Mouse (Mus musculus) limb, embryonic 14.5 days (tissue): Measurements from ENCODE around the gene Prickle4. TPM values are rescaled to one million over a fixed set of nuclear protein-coding genes. Genes with fewer than 3 reads are reported as not detected.

Source experiments
- ATAC-seq: fragments of 200-750 bp; cut with Nextera tagmentation; 2 replicates; pipeline ENCODE4 v1.8.0; 2017; ENCODE audit warnings: low read depth, moderate number of reproducible peaks, moderate TSS enrichment; ENCODE audit not compliant: low FRiP score
- DNase-seq: peaks from one replicate; pipeline ENCODE4 v3.0.0-alpha.2; 2015; ENCODE audit warnings: low spot score
- H3K27ac ChIP-seq: fragments of 300-500 bp; sonication (generic); replicated peaks from 2 replicates; pipeline ENCODE4 v1.5.1; 2014; ENCODE audit warnings: low read depth, mild to moderate bottlenecking, low read length, moderate library complexity, mixed read lengths
- H3K27me3 ChIP-seq: fragments of 300-500 bp; sonication (generic); 2 replicates; pipeline ENCODE4 v1.6.1; 2014; ENCODE audit warnings: low read length, mixed read lengths; ENCODE audit not compliant: control insufficient read depth, insufficient read depth
- H3K36me3 ChIP-seq: fragments of 300-500 bp; sonication (generic); 2 replicates; pipeline ENCODE4 v1.6.1; 2014; ENCODE audit warnings: mild to moderate bottlenecking, low read length, moderate library complexity, mixed read lengths; ENCODE audit not compliant: control insufficient read depth, insufficient read depth
- H3K4me1 ChIP-seq: fragments of 300-500 bp; sonication (generic); 2 replicates; pipeline ENCODE4 v1.6.1; 2014; ENCODE audit warnings: antibody characterized with exemption, low read length, mixed read lengths; ENCODE audit not compliant: control insufficient read depth, insufficient read depth
- H3K4me2 ChIP-seq: fragments of 300-500 bp; sonication (generic); replicated peaks from 2 replicates; pipeline ENCODE4 v1.6.1; 2014; ENCODE audit warnings: low read depth, mild to moderate bottlenecking, low read length, moderate library complexity; ENCODE audit not compliant: severe bottlenecking
- H3K4me3 ChIP-seq: fragments of 300-500 bp; sonication (generic); replicated peaks from 2 replicates; pipeline ENCODE4 v1.5.1; 2014; ENCODE audit warnings: low read length
- H3K9ac ChIP-seq: fragments of 300-500 bp; sonication (generic); 2 replicates; pipeline ENCODE4 v1.6.1; 2014; ENCODE audit warnings: mild to moderate bottlenecking, low read depth, low read length, moderate library complexity; ENCODE audit not compliant: severe bottlenecking
- H3K9me3 ChIP-seq: fragments of 300-500 bp; sonication (generic); 2 replicates; pipeline ENCODE4 v1.6.1; 2016; ENCODE audit warnings: low read length; ENCODE audit not compliant: control insufficient read depth
- POLR2A ChIP-seq: fragments of 200-500 bp; IDR thresholded peaks from 2 replicates; pipeline ENCODE4 v1.8.0; 2012; ENCODE audit warnings: inconsistent platforms, mild to moderate bottlenecking, moderate library complexity, borderline replicate concordance; ENCODE audit not compliant: insufficient read depth, insufficient read length; ENCODE audit errors: extremely low read depth
- WGBS: fragments of 180-500 bp; shearing (Covaris S2); extraction: QIAGEN DNeasy Blood & Tissue Kit; methylation state at CpG from one replicate; pipeline ENCODE4 v1.1.7; 2014; 5-methylcytosine and 5-hydroxymethylcytosine counted together
- polyA plus RNA-seq, 2 experiments: library from polyadenylated mRNA; depleted of rRNA in 1 of 2; stranded (reverse) in 1 of 2; unstranded in 1 of 2; fragments of >200 nt; fragmentation: Nextera tagmentation in 1 of 2; extraction: Ambion mirVana in 1 of 2; gene quantifications; 2 replicates each; pipeline versions ENCODE4 v1.2.1 to v1.2.3; 2012 to 2014

Gene Prickle4
- polyA plus RNA-seq, 2 experiments, result 0.52 to 1.3 TPM

DNA sequence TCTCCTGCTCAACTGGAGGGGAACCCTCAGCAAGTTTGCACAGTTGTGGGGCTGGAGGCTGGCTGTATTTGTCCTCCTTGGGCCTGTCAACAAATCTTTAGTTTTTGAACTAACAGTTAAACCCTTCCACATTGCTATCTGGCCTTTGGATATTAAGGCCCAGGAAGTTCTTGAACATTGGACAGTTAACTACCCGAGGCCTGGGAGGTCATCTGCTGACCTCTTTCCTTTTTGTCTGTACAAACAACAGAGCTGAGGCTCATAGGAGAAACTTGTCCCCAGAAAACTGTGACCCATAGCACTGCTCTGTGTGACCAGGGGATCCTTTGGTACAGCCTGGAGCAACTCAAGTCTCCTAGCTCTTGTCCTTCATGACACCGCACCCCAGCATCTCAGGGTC is 4.5 kb upstream of the Prickle4 start:
- 82% methylated on average over 2 of the region's 2 CpGs for WGBS

DNA sequence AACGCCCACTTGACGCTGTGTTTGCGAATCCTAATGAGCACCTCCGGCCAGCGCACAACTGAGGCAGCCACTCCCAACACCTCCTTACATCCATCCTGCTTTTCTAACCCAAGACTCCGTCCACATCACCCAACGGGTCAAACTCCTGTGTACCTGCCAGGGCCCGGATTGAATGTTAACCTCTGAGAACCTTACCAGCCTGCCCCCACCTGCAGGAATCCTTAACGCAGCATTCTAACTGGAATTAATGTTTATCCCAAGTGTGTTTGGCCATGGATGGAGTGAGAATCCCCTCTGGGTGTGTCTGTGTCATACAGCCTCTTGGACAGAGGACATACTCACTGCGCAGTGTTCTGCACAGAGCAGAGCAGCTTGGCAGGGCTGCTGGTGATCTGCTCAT is 3.6 kb upstream of the Prickle4 start:
- TF ChIP-seq POLR2A, result no peak
- 92% methylated on average over 10 of the region's 10 CpGs for WGBS
- Histone ChIP-seq H3K36me3 (peaks cover 48% of the 10 kb centered on the region), H3K9me3 (no peaks in the 10 kb centered on the region), H3K9ac (no peak overlapping the region), H3K27me3 (no peaks in the 10 kb centered on the region), H3K4me1 (0 out of 2 replicates have a peak, but pooled peaks cover 6% of the 10 kb centered on the region), H3K4me2 (no peak overlapping the region), H3K4me3 (no peak overlapping the region), H3K27ac (no peak overlapping the region)
- DNase-seq (no peak), ATAC-seq (no peak)

More for the DNA sequence above, 4.5 kb upstream of the Prickle4 start:
- no peaks in the 10 kb centered on the region for H3K9me3 ChIP-seq
- no peak overlapping the region for H3K4me3 ChIP-seq
- no peak overlapping the region for H3K27ac ChIP-seq
- TF ChIP-seq POLR2A, result no peak
- H3K27me3 ChIP-seq, result no peaks in the 10 kb centered on the region
- DNase-seq (no peak), ATAC-seq (no peak)
- 0 out of 2 replicates have a peak, but pooled peaks cover 6% of the 10 kb centered on the region for H3K4me1 ChIP-seq
- H3K36me3 ChIP-seq, result peaks cover 55% of the 10 kb centered on the region
- no peak overlapping the region for H3K9ac ChIP-seq
- no peak overlapping the region for H3K4me2 ChIP-seq

DNA sequence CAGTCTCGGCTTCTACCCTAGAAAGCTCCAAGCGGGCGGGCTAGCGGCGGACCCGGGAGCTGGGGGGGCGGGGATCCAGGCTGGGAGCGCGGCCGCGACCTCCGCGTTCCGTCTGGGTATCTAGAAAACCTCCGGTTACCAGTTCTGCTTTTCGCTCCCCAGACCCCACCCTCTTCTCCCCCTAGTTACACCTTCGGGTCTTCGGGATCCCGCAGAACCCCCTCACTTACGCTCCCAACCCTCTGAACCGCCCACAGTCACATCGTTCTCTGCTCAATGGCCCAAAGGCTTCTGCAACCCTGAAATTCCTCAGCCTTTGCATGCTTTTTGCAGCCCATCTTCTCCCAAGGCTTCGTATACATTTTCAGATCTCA is 788 bp upstream of the Prickle4 start:
- ATAC-seq (peak; percentile 27; the same call in 1 of the 2 replicates), DNase-seq (peak; percentile 20)
- TF ChIP-seq POLR2A, result 0 out of 2 replicates have a peak, but pooled peaks have one; percentile 3
- Histone ChIP-seq H3K36me3 (peaks cover 21% of the 10 kb centered on the region), H3K9me3 (no peaks in the 10 kb centered on the region), H3K4me1 (0 out of 2 replicates have a peak, but pooled peaks cover 6% of the 10 kb centered on the region), H3K27me3 (no peaks in the 10 kb centered on the region), H3K27ac (peak overlapping the region; percentile 63; the same call in 1 of the 2 replicates), H3K4me3 (peak overlapping the region; percentile 75), H3K4me2 (peak overlapping the region; percentile 86), H3K9ac (peak overlapping the region; percentile 83)
- WGBS, result 1% methylated on average over 18 of the region's 23 CpGs

DNA sequence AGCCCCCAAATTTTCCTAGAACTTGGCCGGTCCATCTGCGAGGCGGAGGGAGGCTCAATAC is 264 bp downstream of the Prickle4 start, which contains the start of gene Gm21981:
Gene Gm21981, minus strand, starts transcription at position 14 of the 61 bp plus-strand sequence.
- peak within 1 kb of the TSS; percentile 86 for H3K4me2 ChIP-seq
- peak within 1 kb of the TSS; percentile 75 for H3K4me3 ChIP-seq
- peak within 1 kb of the TSS; percentile 83 for H3K9ac ChIP-seq
- no peak for TF ChIP-seq POLR2A
- WGBS, result 0% methylated on average over 3 of the region's 3 CpGs
- H3K4me1 ChIP-seq, result 0 out of 2 replicates have a peak, but pooled peaks cover 8% of the 10 kb centered on the region
- no peaks in the 10 kb centered on the region for H3K9me3 ChIP-seq
- peaks cover 10% of the 10 kb centered on the region; the same call in 1 of the 2 replicates for H3K36me3 ChIP-seq
- peak within 1 kb of the TSS; percentile 63; the same call in 1 of the 2 replicates for H3K27ac ChIP-seq
- DNase-seq (no peak), ATAC-seq (no peak)
- no peaks in the 10 kb centered on the region for H3K27me3 ChIP-seq

DNA sequence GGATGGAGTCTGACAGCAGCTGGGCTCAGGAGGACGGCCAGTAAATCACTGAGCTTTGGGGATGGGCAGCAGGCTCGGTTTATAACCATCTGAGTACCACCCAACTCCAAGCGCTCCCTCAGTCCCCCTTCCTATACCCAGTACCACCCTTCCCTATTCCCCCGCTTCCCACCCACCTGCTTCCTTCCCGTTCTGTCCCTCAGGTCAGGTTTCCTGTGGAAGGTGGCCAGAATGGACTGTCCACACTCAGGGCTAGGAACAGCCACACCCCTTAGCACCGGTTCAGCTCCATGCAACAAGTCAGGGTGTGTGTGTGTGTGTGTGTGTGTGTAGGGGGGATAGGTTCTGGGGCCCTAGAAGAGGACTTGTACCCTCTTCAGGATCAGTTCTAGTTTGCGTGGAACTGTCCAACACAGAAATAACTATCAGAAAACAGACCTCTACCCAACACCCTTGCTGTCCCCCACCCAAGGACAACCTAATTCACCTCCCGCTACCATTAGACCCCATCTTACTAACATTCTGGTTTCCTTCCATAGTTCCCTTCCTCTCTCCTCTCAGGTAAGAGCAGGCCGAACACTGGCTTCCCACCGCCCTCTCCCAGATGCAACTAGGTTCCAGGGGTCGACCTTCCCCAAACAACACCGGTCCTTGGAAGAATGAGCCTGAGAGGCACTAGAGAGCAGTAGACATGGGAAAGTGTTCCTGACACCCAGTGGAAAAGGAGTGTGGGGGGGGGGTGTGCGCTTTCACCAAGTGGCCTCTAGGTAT is 680 bp downstream of the Prickle4 start:
- 29% methylated on average over 13 of the region's 13 CpGs for WGBS
- Histone ChIP-seq H3K4me2 (peak overlapping the region; percentile 86), H3K9ac (peak overlapping the region; percentile 83), H3K36me3 (peaks cover 7% of the 10 kb centered on the region; the same call in 1 of the 2 replicates), H3K9me3 (no peaks in the 10 kb centered on the region), H3K27me3 (no peaks in the 10 kb centered on the region), H3K4me1 (0 out of 2 replicates have a peak, but pooled peaks cover 9% of the 10 kb centered on the region), H3K4me3 (peak overlapping the region; percentile 75), H3K27ac (no peak overlapping the region)
- no peak for TF ChIP-seq POLR2A
- ATAC-seq (no peak), DNase-seq (no peak)
